Mouse (Mus musculus): ENCODE measurements around the gene Tspan17. TPM values are rescaled to one million over a fixed set of nuclear protein-coding genes. Genes with fewer than 3 reads are reported as not detected.
A peak's percentile ranks its signal among the peaks of the same experiment; 100 is the strongest.

Gene Tspan17
- 10 to 100 TPM in 1 of 2 experiments, 1 to 10 TPM in 1; 7.6 to 13.0 TPM for total RNA-seq (2021)

DNA sequence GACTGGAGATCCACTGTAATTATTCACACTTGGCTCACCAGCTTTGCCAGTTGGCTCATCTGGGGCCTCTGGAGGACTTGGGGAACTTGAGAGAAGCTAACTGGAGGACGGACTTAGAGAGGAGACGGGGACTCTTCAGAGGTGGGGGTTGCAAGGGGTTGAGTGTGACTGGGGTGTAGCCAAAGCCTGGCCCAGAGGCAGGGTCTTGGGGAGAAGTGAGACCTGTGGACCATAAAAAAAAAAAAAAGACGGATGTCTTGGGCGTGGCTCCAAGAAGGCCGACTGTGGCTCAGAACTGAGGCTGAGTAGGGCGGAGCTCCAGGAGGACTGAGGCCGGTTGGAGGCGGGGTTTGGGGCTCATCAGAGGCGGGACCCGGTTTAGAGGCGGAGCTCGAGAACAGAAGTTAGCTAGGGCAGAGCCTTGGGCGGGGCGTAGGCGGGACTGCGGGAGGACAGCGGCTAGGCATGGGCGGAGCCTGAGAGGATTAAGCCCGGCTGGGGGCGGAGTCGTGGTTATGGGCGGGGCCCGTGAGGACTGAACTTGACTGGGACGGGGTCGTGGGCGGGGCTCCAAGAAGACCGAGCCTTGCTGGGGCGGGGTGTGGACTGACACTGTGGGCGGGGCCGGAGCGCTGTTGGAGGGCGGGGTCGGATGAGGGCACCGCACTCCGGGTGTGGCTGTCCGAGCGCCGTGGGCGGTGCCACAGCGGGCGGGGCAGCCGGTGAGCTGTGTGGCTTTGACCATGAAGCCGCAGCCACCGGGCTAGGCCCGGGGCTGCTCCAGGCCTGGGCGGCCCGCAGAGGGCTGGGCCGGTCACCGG lies at the start of gene Tspan17:
Tspan17 (plus strand) TSS at position 638 of the 821 bp plus-strand sequence.
- DNase-seq, result peak; percentile 92 to 96
- intact Hi-C loops (cut with DNase I), result no loop called here

DNA sequence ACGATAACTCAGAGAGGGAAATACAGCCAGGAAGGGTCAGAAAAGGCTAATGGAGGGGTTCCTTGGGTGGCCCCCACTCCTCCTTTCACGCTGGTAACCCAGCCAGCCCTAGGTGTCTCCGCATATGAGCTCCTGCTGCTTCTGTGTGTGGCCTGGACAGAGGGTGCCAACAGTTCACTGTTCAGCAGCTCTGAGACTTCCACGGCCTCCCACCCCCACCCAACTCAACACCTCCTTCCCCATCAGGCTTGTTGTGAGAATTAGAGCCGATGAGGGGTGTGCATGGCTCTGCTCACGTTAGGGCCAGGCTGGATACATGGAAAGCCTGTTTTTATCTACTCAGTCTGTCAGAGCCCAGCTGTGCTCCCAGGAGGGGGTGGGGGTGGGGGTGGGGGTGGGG lies 43.1 kb upstream of the Tspan17 start:
- intact Hi-C loops (cut with DNase I), result no loop called here
- DNase-seq, result no peak

DNA sequence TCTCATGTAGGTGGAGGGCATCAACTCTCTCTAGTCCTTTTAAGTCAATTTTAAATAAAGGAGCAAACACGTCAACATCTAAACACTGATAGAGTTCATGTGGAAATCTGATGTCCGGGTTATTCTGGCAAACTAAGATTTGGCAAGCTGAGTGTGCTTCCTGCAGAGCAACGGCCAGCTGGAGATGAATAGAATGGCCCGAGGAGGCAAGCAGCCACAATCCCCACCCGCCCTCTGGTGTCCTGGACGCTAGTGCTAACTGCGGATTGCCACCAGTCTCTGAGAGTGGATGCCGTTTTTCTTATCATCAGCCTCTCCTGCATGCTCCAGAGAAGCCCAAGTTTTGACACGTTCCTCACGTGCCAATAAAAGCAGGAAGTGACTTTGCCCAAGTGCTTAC lies 42.3 kb upstream of the Tspan17 start:
- intact Hi-C loops (cut with DNase I), result no loop called here
- no peak for DNase-seq

DNA sequence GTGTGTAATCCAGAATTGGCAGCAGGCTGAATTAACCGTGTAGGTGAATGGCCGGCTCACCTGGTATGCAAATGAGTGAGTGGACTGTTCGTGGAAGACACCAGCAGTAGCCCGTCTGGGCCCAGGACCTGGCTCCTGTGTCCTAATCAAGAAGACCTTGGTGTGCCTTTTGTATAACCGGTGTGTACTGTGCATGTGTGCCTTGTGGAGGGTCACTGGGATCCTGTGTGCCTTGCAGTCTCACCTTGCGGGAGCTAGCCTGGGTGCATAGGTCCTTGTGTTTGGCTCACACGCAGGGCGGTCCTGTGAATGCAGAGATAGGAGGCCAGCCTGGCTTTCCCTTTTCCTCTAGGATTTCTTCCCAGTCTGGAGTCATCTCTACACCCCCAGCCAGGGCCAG lies 41.0 kb upstream of the Tspan17 start:
- DNase-seq, result no peak
- intact Hi-C loops (cut with DNase I), result no loop called here

DNA sequence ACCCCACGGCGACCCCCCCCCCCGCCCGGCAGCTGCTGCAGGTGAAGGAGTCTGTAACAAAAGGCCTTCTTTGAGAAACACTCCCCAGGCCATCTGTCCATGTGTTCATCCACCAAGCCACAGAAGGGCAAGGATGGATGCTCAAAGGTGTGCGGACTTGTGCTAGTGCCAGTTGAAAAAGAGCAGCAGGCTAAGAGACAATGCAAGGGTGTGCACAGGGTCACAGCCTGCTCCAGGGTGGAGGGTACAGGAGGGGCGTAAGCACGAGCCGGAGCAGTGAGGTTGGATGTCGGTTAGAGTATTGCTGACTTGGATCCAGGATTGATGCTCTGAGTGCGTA lies 40.5 kb upstream of the Tspan17 start:
- no peak for DNase-seq
- intact Hi-C loops (cut with DNase I), result no loop called here

DNA sequence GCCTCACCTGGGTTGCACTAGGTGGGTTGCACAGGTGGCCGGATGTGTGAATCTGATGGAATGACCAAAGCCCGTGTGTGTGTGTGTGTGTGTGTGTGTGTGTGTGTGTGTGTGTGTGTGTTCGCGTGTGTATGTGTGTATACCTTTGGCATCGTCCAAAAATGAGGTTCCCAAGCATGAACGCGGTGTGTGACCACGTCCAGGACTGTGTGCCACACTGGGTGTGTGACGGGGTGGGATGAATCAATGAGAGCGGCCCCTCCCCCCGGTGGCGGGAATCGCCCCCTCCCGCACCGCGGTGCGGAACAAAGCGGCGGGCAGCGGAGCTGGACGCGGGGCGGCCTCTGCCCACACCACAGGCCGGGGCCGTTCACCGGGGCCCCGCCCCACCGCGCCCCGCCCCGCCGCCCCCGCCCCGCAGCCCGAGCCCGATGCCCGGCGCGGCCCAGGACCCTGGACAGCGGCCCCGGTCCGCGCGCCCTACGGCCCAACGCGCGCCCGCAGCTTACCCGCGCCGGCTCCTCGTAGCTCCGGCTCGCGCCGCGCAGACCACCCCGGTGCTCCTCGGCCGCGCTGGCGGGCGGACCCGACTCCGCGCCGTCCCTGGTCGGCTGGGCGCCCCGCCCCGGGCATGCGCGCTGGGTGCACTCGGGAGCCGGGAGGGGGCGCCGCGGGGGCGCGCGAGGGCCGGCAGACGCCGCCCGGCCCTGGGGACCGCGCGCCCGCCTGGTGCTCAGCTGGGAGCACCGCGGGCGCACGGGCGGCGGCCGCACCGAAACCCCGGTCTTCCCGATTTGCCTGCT lies 39.9 kb upstream of the Tspan17 start:
- intact Hi-C loops (cut with DNase I), result no loop called here
- no peak for DNase-seq

DNA sequence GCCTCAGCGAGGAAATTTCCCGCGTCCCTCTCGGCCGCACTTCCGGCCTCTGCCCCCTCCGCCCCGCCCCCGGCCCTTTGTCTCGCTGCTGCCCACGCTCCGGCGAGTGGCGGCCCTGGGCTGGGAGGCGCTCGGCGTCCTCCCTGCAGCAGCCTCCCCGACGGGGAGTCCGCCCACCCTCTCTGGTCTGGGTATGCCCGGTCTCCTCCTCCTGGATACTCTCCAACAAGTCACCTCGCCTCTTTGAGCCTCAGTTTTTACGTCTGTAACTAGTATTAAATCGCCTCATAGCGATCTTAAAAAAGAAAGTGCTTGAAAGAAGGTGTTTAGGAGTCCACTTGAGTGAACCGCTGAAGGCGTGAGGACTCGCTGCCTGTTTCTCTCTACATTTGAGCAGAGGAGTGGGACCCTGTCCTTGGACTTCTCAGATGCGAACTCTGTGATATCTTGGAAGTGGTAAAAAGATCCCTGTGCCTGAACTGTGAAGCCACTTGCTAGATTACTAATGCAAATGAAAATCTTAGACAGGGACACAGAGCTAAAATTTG lies 39.2 kb upstream of the Tspan17 start, which contains the start of gene Gprin1:
Gprin1 (minus strand) TSS at position 11 of the 548 bp plus-strand sequence.
- no peak for DNase-seq
- intact Hi-C loops (cut with DNase I), result no loop called here

DNA sequence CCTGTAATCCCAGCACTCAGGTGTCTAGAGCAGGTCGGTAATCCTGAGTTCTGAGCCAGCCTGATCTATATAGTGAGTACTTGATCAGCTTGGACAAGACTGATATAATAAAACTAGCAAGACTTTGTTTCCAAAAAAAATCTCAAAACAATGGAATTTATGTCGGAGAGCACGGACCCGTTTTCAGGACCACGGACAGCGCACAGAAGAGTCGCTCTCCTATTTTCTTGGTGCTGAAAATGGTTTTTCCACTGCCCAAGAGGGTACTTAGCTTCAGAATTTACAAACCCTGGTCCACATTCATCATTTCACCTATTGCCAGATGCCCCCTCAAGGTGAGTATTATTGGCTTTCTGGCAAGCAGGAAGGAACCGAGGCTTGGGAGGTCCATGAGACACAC lies 38.5 kb upstream of the Tspan17 start:
- intact Hi-C loops (cut with DNase I), result no loop called here
- DNase-seq, result peak; percentile 14 to 46

DNA sequence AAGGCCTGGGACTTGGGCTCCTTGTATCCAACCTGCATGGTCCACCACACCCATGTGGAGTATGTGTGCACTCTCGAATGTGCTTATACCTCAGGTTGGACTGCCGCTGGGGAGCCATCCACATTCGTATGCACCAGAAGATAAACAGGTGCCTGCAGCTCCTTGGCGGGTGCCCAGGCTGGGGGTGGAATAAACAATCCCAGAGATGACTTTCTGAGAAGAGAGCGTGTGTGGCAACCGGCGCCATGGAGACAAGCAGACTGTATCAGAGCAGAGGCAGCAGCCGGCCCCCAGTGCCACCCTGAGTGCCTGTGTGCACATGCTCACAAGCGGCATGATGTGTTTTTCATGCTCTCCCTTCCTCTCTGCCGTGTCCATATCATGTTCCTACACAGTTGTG lies 36.5 kb upstream of the Tspan17 start:
- DNase-seq, result no peak
- intact Hi-C loops (cut with DNase I), result no loop called here

DNA sequence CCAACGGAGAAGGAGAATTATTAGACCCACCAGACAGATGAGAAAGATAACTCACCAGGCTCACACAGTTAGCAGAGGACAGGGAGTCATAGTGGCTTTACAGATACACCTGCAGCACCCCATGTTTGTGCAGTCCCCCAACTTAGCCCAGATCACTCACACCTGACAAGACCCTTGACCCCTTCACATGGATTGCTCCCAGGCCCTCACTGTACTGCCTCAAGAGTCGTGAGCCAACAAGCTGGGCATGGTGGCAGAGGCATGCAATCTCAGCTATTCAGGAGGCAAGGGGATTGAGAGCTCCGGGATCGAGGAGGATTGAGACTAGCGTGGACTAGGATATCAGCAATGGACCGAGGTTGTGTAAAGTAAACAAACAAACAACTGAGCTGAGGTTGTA lies 35.4 kb upstream of the Tspan17 start:
- intact Hi-C loops (cut with DNase I), result no loop called here

DNA sequence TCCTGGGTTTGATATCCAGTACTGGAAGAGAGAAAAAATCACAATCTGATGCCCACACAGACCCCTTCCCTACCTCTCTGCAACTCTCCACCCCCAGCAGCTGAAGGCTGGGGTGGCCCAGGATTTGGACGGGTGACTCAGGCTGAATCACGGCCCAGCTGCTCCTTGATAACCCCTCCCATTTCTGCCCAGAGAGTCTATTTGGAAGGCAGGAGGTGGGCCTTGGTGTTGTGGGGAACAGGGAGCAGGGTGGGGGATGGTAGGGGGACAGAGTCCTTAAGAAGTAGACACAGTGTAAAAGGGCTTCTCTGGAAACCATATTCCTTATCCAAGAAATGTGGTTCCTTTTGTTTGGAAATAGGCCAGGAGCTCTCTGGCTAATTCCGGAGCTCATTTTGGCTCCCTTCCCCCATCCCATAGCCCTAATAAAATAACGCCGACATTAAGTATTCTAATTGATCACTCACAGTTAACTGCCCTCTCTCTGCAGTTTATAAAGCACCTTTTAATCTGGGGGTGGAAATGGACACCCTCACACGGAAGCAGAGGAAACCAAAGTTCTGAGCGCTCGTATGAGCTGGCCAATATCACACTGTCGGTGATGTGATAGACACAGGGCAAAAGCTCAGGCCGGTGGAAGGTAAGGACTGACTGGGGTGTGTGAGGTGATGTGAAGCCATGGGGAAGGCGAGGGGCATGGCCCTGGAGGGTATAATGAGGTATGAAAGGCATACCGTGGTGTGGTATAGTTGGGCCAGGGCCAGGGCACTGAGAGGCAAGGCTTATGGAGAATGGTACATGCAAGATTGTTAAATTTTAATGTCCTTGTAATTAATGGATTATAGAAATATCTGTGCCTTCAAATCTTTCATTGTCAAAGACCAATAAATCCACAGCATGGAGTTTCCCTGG lies 34.8 kb upstream of the Tspan17 start:
- no peak for DNase-seq
- intact Hi-C loops (cut with DNase I), result no loop called here

More for the DNA sequence above, 35.4 kb upstream of the Tspan17 start:
- DNase-seq, result no peak

DNA sequence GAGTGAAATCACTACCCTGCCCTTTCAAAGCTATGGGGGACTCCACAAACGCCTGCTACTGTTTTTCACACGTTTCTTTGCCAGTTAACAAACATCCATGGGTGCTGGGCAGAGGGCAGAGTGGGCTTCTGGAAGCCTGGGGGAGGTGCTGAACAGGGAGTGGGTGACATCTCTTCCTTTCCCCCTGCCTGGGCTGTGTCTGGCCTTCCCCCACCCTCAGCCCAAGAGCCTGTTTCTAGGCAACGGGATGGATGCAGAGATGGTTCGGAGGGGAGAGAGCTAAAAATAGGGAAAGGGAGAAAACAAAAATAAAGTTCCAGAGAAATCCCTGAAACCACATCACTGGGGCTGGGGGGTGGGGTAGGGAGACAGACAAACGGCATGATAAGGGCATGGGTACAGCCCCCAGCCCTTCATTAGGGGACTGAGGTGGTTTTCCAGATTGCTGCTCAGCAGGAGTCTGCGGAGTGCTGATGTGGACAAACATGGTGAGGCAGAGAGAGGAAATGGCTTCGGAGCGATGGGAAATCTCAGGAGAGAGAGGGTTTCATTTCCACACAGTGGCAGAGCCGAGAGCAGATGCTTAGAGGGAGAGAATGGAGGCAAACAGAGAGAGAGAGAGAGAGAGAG lies 33.9 kb upstream of the Tspan17 start:
- no peak for DNase-seq
- intact Hi-C loops (cut with DNase I), result no loop called here

DNA sequence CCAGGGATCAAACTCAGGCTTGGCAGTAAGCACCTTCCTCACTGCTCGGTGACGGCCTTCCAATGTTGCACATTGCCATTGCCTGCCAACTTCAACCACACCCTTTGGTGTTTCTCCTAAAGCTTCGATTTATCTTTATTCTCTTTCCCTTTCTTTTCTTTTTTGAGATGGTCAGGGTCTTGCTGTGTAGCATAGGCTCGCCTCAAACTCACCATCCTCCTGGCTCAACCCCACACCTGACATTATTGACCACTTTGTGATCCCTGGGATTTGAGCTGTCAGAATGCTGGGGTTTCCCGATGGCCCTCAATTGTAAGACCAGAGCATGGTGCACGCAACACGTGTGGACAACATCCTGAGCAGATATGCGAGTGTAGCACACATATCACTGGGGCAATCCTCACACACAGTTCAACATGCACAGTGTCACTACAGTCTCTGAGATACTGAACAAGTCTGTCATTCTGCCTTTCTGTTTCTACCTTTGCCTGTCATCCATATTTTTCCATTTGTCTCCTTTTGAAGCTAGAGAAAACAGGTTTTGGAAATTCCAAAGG lies 32.9 kb upstream of the Tspan17 start:
- no peak for DNase-seq
- intact Hi-C loops (cut with DNase I), result no loop called here

DNA sequence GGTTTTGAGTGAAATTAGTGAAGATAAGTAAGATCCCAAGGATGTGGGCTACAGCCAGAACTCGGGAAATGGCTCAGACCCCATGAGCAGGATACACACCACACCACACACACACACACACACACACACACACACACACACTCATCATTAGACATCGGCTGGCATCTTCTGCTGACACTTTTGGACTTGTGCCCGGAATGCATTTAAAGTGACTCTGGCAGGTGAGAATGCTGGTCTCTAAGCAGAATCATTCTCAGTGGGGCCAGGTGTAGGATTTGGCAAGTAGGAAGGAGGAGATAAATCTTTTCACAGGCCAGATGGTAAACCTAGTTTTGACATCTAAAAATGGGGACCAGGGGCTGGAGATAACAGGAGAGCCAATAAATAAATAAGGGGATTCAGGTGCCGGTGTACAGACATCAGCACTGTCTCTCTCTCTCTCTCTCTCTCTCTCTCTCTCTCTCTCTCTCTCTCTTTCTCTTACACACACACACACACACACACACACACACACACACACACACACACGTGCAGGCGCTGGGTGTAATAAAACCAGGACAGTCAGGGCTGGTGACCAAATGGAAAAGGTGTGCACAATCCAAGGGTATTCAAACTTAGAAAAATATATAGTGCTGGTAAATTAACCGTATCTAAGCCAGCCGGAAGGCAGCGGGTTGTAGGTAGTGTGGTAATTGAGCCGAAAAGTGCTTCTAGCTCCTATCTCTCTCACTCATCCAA lies 31.9 kb upstream of the Tspan17 start:
- intact Hi-C loops (cut with DNase I), result no loop called here

DNA sequence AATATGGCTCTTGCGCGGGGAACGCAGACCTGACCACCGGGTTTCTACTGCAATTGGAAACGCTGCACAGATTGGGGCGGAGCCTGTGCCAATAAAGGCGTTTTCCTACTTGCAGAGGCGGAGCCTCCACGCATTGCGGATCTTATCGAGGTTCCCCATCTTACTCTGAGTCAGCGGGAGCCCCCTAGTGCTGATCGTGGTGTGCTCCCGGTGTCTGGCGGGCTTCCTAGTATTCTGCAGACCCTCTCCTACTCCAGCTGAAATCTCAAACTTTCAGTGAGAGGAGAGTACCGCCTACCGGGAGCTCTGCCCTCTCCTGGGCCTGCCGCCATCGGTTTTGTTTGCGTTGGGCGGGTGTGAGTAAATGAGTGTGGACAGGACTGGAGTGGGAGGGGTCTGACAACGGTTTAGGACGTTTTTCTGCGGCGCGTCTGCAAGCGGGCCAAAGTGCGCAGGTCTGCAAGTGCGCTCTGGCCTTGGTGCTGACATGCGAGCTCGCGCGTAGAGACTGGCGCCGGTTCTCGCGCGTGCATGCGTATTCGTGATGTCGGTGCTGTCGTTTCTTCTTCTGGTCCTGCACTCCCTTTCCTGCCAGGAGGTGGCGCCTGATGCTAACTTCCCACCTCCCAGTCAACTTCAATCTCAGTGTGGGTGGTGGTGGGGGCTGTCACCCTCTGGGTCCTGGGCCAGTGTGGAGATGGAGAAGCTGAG lies 31.0 kb upstream of the Tspan17 start:
- intact Hi-C loops (cut with DNase I), result no loop called here
- peak; percentile 33 to 55 for DNase-seq

More for the DNA sequence above, 31.9 kb upstream of the Tspan17 start:
- DNase-seq, result no peak

DNA sequence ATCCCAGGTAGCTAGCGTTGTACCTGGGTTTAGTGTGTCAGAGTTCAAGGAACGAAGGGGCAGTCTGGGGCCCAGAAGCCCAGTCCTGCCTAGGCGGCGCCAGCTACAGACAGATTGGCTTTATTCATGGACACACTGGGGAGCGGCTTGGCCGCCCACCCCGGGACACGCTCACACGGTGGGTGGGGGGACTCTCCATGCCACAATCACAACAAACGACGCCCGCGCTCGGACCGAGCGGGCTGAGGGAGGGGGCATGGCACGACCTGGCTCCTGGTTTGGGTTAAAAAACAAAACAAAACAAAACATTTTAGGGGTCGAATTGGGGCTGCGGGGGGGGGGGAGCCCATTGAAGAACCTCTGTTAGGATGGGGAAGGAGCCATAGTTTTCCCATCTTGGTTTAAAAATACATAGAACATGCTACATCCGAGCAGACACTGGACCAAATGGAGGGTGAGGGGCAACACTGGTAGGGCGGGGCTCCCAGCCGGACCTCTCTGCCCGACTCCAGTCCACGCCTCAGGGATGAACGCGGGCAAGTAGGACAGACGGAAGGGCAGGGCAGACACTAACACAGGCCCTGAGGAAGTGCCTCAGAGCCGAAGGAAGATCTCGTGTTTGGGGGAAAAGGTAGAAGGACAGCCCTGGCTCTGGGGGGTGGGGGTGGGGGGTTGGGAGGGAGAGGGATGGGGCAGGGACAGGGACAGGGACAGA lies 30.3 kb upstream of the Tspan17 start:
- intact Hi-C loops (cut with DNase I), result no loop called here
- DNase-seq, result no peak

DNA sequence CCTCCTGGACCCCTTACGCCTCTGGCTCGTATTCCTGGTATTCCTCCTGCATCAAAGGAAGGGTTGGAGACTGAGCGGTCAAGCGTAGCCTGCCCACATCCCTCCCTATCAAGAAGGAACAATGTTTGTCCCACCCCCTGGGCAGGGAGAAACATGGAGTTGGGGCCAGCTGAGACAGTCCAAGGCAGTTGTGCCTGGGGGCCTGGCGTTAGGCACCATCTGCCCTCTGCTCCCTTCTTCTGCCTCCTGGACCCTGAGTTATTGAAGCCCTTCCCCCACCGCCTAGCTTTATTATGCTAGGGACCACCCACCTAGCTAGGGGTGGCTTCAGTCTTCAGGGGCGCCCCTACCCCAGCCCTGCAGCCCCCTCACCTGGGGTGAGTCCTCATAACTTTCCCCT lies 29.7 kb upstream of the Tspan17 start:
- DNase-seq, result no peak
- intact Hi-C loops (cut with DNase I), result no loop called here
